Mouse (Mus musculus) lung, postnatal 10 days (tissue): ENCODE results near the gene Syt1.

Experiments used
- DNase-seq: peaks from one replicate; pipeline ENCODE4 v3.0.0; 2021

Gene Syt1

GRCm38 (mm10) chr10:108504925-108505324 is 505.9 kb downstream of the Syt1 start:
- no peak for DNase-seq

- no peak for DNase-seq
Observed at GRCm38 (mm10) chr10:108504128-108504870, 506.5 kb downstream of the Syt1 start.

GRCm38 (mm10) chr10:108490231-108490630 is 520.6 kb downstream of the Syt1 start:
- DNase-seq, result peak; percentile 48

GRCm38 (mm10) chr10:108483991-108484390 is 526.8 kb downstream of the Syt1 start:
- no peak for DNase-seq

GRCm38 (mm10) chr10:108480146-108480850 is 530.5 kb downstream of the Syt1 start:
- no peak for DNase-seq

GRCm38 (mm10) chr10:108470319-108470955 is 540.3 kb downstream of the Syt1 start:
- DNase-seq, result no peak

GRCm38 (mm10) chr10:108466539-108466938 is 544.2 kb downstream of the Syt1 start:
- DNase-seq, result peak; percentile 38

GRCm38 (mm10) chr10:108461862-108462261 is 548.9 kb downstream of the Syt1 start:
- DNase-seq, result no peak

GRCm38 (mm10) chr10:108457054-108457453 is 553.7 kb downstream of the Syt1 start:
- no peak for DNase-seq

GRCm38 (mm10) chr10:108455883-108456282 is 554.9 kb downstream of the Syt1 start:
- DNase-seq, result no peak

GRCm38 (mm10) chr10:108455204-108455603 is 555.6 kb downstream of the Syt1 start:
- DNase-seq, result no peak

GRCm38 (mm10) chr10:108454691-108455117 is 556.1 kb downstream of the Syt1 start:
- DNase-seq, result no peak

GRCm38 (mm10) chr10:108453561-108453960 is 557.2 kb downstream of the Syt1 start:
- DNase-seq, result peak; percentile 63

GRCm38 (mm10) chr10:108452421-108452820 is 558.4 kb downstream of the Syt1 start:
- no peak for DNase-seq

GRCm38 (mm10) chr10:108451516-108451915 is 559.3 kb downstream of the Syt1 start:
- no peak for DNase-seq

- DNase-seq, result no peak
Observed at GRCm38 (mm10) chr10:108450401-108450800, 560.4 kb downstream of the Syt1 start.

- DNase-seq, result peak; percentile 80
Observed at GRCm38 (mm10) chr10:108448421-108448820, 562.4 kb downstream of the Syt1 start.
